Mouse (Mus musculus): ENCODE data around the gene Ampd3. TPM values are rescaled to one million over a fixed set of nuclear protein-coding genes. Genes with fewer than 3 reads are reported as not detected.
A peak's percentile ranks its signal among the peaks of the same experiment; 100 is the strongest.

The Ampd3 gene
- polyA plus RNA-seq (2016; fragmentation: Nextera tagmentation; extraction: Ambion mirVana): 8.2 and 9.4 TPM in 2 replicates

DNA sequence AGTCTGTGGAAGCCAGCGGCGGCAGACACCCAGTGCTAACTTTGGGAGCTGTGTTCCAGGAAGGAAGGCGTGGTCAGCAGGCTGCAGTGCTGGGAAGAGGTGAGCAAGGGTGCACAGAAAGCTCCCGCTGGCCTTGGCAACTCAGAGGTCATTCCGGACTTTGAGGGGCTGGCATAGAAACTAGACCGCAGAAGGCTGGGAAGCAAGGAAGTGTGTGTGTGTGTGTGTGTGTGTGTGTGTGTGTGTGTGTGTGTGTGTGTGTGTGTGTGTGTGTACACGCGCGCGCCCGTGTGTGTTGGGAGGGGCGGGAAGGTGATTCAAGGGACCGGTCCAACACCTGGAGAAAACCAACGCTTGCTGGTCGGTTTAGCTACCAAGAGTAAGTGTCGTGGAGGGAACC lies at the start of gene Ampd3:
Gene Ampd3, plus strand, starts transcription at position 206 of the 400 bp plus-strand sequence.
- WGBS: 20% methylated on average over 16 of the region's 16 CpGs
- Histone ChIP-seq H3K36me3 (no peaks in the 10 kb centered on the region), H3K4me2 (peak within 1 kb of the TSS; percentile 96), H3K27me3 (replicated peaks) (0 out of 2 replicates have a peak, but pooled peaks cover 4% of the 10 kb centered on the region), H3K9me3 (replicated peaks) (no peaks in the 10 kb centered on the region), H3K4me3 (peak within 1 kb of the TSS; percentile 66), H3K27ac (ENCODE audit: poor library complexity, severe bottlenecking) (no peak within 1 kb of the TSS), H3K4me1 (replicated peaks) (peaks cover 34% of the 10 kb centered on the region), H3K9ac (peak within 1 kb of the TSS; percentile 85)
- ATAC-seq (ENCODE audit: insufficient number of reproducible peaks, low FRiP score): no peak

DNA sequence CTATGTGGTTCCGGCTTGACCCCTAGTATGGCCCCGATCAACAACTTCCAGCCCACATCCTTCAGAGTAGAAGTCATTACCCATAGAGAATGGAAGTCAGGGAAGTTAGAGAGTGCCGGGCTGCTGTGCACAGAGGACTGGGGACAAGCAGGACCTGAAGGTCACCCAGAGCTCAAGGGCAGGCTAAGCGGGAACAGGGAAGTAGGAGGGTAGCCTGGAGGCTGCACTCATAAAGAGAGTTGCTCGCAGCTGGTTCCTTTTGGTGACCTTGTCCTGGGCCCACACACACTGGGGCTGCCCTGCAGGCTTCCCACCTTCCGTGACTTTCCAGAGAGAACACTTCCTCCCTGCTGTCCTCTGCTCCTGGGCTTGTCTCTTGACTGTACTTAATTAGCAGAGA lies 49.5 kb upstream of the Ampd3 start:
- ATAC-seq (ENCODE audit: insufficient number of reproducible peaks, low FRiP score): no peak
- Histone ChIP-seq H3K27ac (ENCODE audit: poor library complexity, severe bottlenecking) (no peak overlapping the region), H3K4me1 (replicated peaks) (peaks cover 6% of the 10 kb centered on the region; the same call in 1 of the 2 replicates), H3K4me3 (no peak overlapping the region), H3K9ac (no peak overlapping the region), H3K27me3 (replicated peaks) (0 out of 2 replicates have a peak, but pooled peaks cover 5% of the 10 kb centered on the region), H3K36me3 (no peaks in the 10 kb centered on the region), H3K4me2 (no peak overlapping the region), H3K9me3 (replicated peaks) (no peaks in the 10 kb centered on the region)
- WGBS: 69% methylated on average over 6 of the region's 6 CpGs

GRCm38 (mm10) chr7:110719857-110720256 lies 48.1 kb upstream of the Ampd3 start:
- H3K27ac ChIP-seq (ENCODE audit: poor library complexity, severe bottlenecking): no peak overlapping the region
- ATAC-seq (ENCODE audit: insufficient number of reproducible peaks, low FRiP score): no peak
- peaks cover 6% of the 10 kb centered on the region; the same call in 1 of the 2 replicates for H3K4me1 ChIP-seq (replicated peaks)
- H3K36me3 ChIP-seq: no peaks in the 10 kb centered on the region
- H3K9ac ChIP-seq: no peak overlapping the region
- WGBS: 73% methylated on average over 4 of the region's 4 CpGs
- H3K9me3 ChIP-seq (replicated peaks): no peaks in the 10 kb centered on the region
- H3K4me2 ChIP-seq: no peak overlapping the region
- 0 out of 2 replicates have a peak, but pooled peaks cover 5% of the 10 kb centered on the region for H3K27me3 ChIP-seq (replicated peaks)
- H3K4me3 ChIP-seq: no peak overlapping the region

DNA sequence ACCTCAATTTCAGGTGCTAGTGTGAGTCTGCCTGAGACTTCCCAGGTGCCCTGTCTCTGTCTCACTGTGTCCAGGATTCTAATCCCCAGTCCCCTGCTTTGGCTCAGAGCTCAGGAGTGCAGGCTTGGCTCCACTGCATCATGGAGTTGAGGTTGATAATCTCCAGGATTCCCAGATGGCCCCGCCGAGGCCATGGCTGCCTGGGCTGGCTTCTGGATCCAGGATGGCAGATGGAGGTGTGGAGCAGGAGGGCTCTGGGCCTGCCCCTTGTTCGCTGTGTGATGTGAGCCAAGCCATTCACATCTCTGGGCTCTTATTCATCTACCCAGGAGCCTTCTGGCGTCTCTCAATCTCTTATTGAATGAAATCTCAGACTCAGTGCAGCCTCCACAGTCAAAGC lies 45.8 kb upstream of the Ampd3 start:
- Histone ChIP-seq H3K27me3 (replicated peaks) (0 out of 2 replicates have a peak, but pooled peaks cover 5% of the 10 kb centered on the region), H3K27ac (ENCODE audit: poor library complexity, severe bottlenecking) (no peak overlapping the region), H3K4me2 (no peak overlapping the region), H3K9ac (no peak overlapping the region), H3K9me3 (replicated peaks) (no peaks in the 10 kb centered on the region), H3K4me1 (replicated peaks) (peaks cover 6% of the 10 kb centered on the region; the same call in 1 of the 2 replicates), H3K4me3 (no peak overlapping the region), H3K36me3 (no peaks in the 10 kb centered on the region)
- WGBS: 78% methylated on average over 4 of the region's 4 CpGs
- no peak for ATAC-seq (ENCODE audit: insufficient number of reproducible peaks, low FRiP score)

GRCm38 (mm10) chr7:110727049-110727448 lies 41.0 kb upstream of the Ampd3 start:
- H3K27ac ChIP-seq (ENCODE audit: poor library complexity, severe bottlenecking): no peak overlapping the region
- no peak overlapping the region for H3K9ac ChIP-seq
- no peaks in the 10 kb centered on the region for H3K9me3 ChIP-seq (replicated peaks)
- H3K27me3 ChIP-seq (replicated peaks): no peaks in the 10 kb centered on the region
- ATAC-seq (ENCODE audit: insufficient number of reproducible peaks, low FRiP score): no peak
- H3K36me3 ChIP-seq: no peaks in the 10 kb centered on the region
- H3K4me2 ChIP-seq: no peak overlapping the region
- no peaks in the 10 kb centered on the region; the same call in 1 of the 2 replicates for H3K4me1 ChIP-seq (replicated peaks)
- 31% methylated on average over 2 of the region's 2 CpGs for WGBS
- no peak overlapping the region for H3K4me3 ChIP-seq

- Histone ChIP-seq H3K36me3 (no peaks in the 10 kb centered on the region), H3K27ac (ENCODE audit: poor library complexity, severe bottlenecking) (no peak overlapping the region), H3K4me3 (no peak overlapping the region), H3K9ac (no peak overlapping the region), H3K4me2 (no peak overlapping the region), H3K4me1 (replicated peaks) (no peaks in the 10 kb centered on the region; the same call in 1 of the 2 replicates), H3K27me3 (replicated peaks) (no peaks in the 10 kb centered on the region), H3K9me3 (replicated peaks) (no peaks in the 10 kb centered on the region)
- no peak for ATAC-seq (ENCODE audit: insufficient number of reproducible peaks, low FRiP score)
- WGBS: 57% methylated on average over 3 of the region's 3 CpGs
These were observed 39.1 kb upstream of the Ampd3 start for GRCm38 (mm10) chr7:110728876-110729275.

- H3K4me1 ChIP-seq (replicated peaks): no peaks in the 10 kb centered on the region; the same call in 1 of the 2 replicates
- no peaks in the 10 kb centered on the region for H3K27me3 ChIP-seq (replicated peaks)
- 77% methylated on average over 6 of the region's 6 CpGs for WGBS
- no peak overlapping the region for H3K9ac ChIP-seq
- H3K36me3 ChIP-seq: no peaks in the 10 kb centered on the region
- ATAC-seq (ENCODE audit: insufficient number of reproducible peaks, low FRiP score): no peak
- no peak overlapping the region for H3K4me3 ChIP-seq
- H3K9me3 ChIP-seq (replicated peaks): no peaks in the 10 kb centered on the region
- H3K4me2 ChIP-seq: no peak overlapping the region
- H3K27ac ChIP-seq (ENCODE audit: poor library complexity, severe bottlenecking): no peak overlapping the region
These were observed 38.7 kb upstream of the Ampd3 start for GRCm38 (mm10) chr7:110729295-110729694.

- H3K27ac ChIP-seq (ENCODE audit: poor library complexity, severe bottlenecking): no peak overlapping the region
- no peaks in the 10 kb centered on the region for H3K36me3 ChIP-seq
- no peaks in the 10 kb centered on the region; the same call in 1 of the 2 replicates for H3K4me1 ChIP-seq (replicated peaks)
- no peak overlapping the region for H3K9ac ChIP-seq
- no peak for ATAC-seq (ENCODE audit: insufficient number of reproducible peaks, low FRiP score)
- no peak overlapping the region for H3K4me3 ChIP-seq
- peaks cover 5% of the 10 kb centered on the region for H3K9me3 ChIP-seq (replicated peaks)
- WGBS: 63% methylated on average over 6 of the region's 6 CpGs
- no peak overlapping the region for H3K4me2 ChIP-seq
- H3K27me3 ChIP-seq (replicated peaks): no peaks in the 10 kb centered on the region
These were observed 36.7 kb upstream of the Ampd3 start for GRCm38 (mm10) chr7:110731091-110731967.

GRCm38 (mm10) chr7:110732001-110732632 lies 35.9 kb upstream of the Ampd3 start:
- Histone ChIP-seq H3K4me1 (replicated peaks) (no peaks in the 10 kb centered on the region; the same call in 1 of the 2 replicates), H3K36me3 (no peaks in the 10 kb centered on the region), H3K27ac (ENCODE audit: poor library complexity, severe bottlenecking) (no peak overlapping the region), H3K27me3 (replicated peaks) (no peaks in the 10 kb centered on the region), H3K9me3 (replicated peaks) (peaks cover 5% of the 10 kb centered on the region), H3K9ac (no peak overlapping the region), H3K4me3 (no peak overlapping the region), H3K4me2 (no peak overlapping the region)
- 76% methylated on average over 12 of the region's 12 CpGs for WGBS
- no peak for ATAC-seq (ENCODE audit: insufficient number of reproducible peaks, low FRiP score)

GRCm38 (mm10) chr7:110736914-110737313 lies 31.1 kb upstream of the Ampd3 start:
- H3K27me3 ChIP-seq (replicated peaks): no peaks in the 10 kb centered on the region
- H3K9ac ChIP-seq: no peak overlapping the region
- no peak overlapping the region for H3K4me2 ChIP-seq
- no peaks in the 10 kb centered on the region for H3K4me1 ChIP-seq (replicated peaks)
- H3K36me3 ChIP-seq: no peaks in the 10 kb centered on the region
- H3K27ac ChIP-seq (ENCODE audit: poor library complexity, severe bottlenecking): no peak overlapping the region
- ATAC-seq (ENCODE audit: insufficient number of reproducible peaks, low FRiP score): no peak
- H3K4me3 ChIP-seq: no peak overlapping the region
- 52% methylated on average over 2 of the region's 2 CpGs for WGBS
- H3K9me3 ChIP-seq (replicated peaks): peaks cover 7% of the 10 kb centered on the region

DNA sequence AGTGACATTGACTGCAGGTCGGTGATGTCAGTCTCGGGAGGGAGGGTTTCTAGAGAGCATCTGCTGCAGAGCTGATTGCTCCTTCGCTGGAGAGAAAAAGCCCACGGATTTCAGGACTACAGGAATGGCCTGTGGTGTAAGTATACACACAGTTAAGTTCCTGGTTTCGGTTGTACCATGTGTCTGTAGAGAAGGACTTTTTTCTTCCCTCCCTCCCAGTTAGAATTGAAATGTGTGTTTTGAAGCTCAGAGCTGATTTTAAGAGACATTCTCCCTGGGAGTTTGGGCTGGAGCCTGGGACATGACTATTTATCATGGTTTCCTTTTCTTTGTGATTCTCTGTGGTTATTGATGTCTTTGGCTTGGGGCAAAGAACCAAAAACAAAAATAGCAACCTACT lies 28.2 kb upstream of the Ampd3 start:
- Histone ChIP-seq H3K4me2 (no peak overlapping the region), H3K27me3 (replicated peaks) (no peaks in the 10 kb centered on the region), H3K9ac (no peak overlapping the region), H3K4me3 (no peak overlapping the region), H3K27ac (ENCODE audit: poor library complexity, severe bottlenecking) (no peak overlapping the region), H3K9me3 (replicated peaks) (peaks cover 7% of the 10 kb centered on the region), H3K4me1 (replicated peaks) (no peaks in the 10 kb centered on the region), H3K36me3 (no peaks in the 10 kb centered on the region)
- ATAC-seq (ENCODE audit: insufficient number of reproducible peaks, low FRiP score): no peak
- 35% methylated on average over 5 of the region's 5 CpGs for WGBS
